Mouse (Mus musculus) cortical plate, adult 2 months (tissue): ENCODE measurements at regions not wholly inside any gene's neighbourhood (a gene's known extent, or its start where the extent isn't known, plus 50 kb on each side); places are given as distances from the start of the nearest gene placed in this dataset.

Experiments used
- H3K27ac ChIP-seq: fragments of 200-500 bp; 2 replicates; pipeline ENCODE4 v1.5.1; 2012; ENCODE audit warnings: low read length, control low read depth, inconsistent platforms; ENCODE audit not compliant: insufficient read depth
- H3K4me1 ChIP-seq: fragments of 200-500 bp; 2 replicates; pipeline ENCODE4 v1.6.1; 2011; ENCODE audit warnings: low read length; ENCODE audit not compliant: control insufficient read depth, insufficient read depth
- H3K4me3 ChIP-seq: fragments of 200-500 bp; 2 replicates; pipeline ENCODE4 v1.5.1; 2011; ENCODE audit warnings: mild to moderate bottlenecking, low read length, control low read depth; ENCODE audit not compliant: insufficient read depth
- CTCF ChIP-seq: fragments of 200-500 bp; IDR thresholded peaks from 2 replicates; pipeline ENCODE4 v1.5.1; 2011; ENCODE audit warnings: mild to moderate bottlenecking, control low read depth, low read length; ENCODE audit not compliant: insufficient read depth; ENCODE audit errors: extremely low read depth
- POLR2A ChIP-seq: fragments of 200-500 bp; IDR thresholded peaks from 2 replicates; pipeline ENCODE4 v1.6.1; 2011; ENCODE audit warnings: mild to moderate bottlenecking, low read length, control low read depth; ENCODE audit not compliant: insufficient read depth; ENCODE audit errors: extremely low read depth

GRCm38 (mm10) chr2:59406976-59407375, 77.5 kb upstream of the Dapl1 start:
- no peaks in the 10 kb centered on the region for H3K4me1 ChIP-seq
- TF ChIP-seq CTCF (no peak), POLR2A (no peak)
- H3K27ac ChIP-seq = peak overlapping the region; percentile 80
- no peak overlapping the region for H3K4me3 ChIP-seq

- TF ChIP-seq CTCF = no peak
- TF ChIP-seq POLR2A = no peak
- Histone ChIP-seq H3K4me3 (no peak overlapping the region), H3K4me1 (no peaks in the 10 kb centered on the region), H3K27ac (peak overlapping the region; percentile 80)
These were observed 76.9 kb upstream of the Dapl1 start for GRCm38 (mm10) chr2:59407512-59407988.

GRCm38 (mm10) chr2:59408040-59408587, 76.3 kb upstream of the Dapl1 start:
- no peak overlapping the region for H3K4me3 ChIP-seq
- TF ChIP-seq POLR2A = no peak
- TF ChIP-seq CTCF = no peak
- no peaks in the 10 kb centered on the region for H3K4me1 ChIP-seq
- peak overlapping the region; percentile 80 for H3K27ac ChIP-seq

- Histone ChIP-seq H3K27ac (no peak overlapping the region), H3K4me1 (no peaks in the 10 kb centered on the region), H3K4me3 (no peak overlapping the region)
- TF ChIP-seq POLR2A (no peak), CTCF (no peak)
These were observed 69.8 kb upstream of the Dapl1 start for GRCm38 (mm10) chr2:59414612-59415011.

GRCm38 (mm10) chr2:59416491-59417195, 67.8 kb upstream of the Dapl1 start:
- no peak for TF ChIP-seq CTCF
- no peak for TF ChIP-seq POLR2A
- H3K27ac ChIP-seq = no peak overlapping the region
- no peaks in the 10 kb centered on the region for H3K4me1 ChIP-seq
- H3K4me3 ChIP-seq = no peak overlapping the region

GRCm38 (mm10) chr2:59417384-59417955, 67.0 kb upstream of the Dapl1 start:
- Histone ChIP-seq H3K4me1 (no peaks in the 10 kb centered on the region), H3K27ac (no peak overlapping the region; the same call in 1 of the 2 replicates), H3K4me3 (no peak overlapping the region)
- no peak for TF ChIP-seq CTCF
- no peak for TF ChIP-seq POLR2A

- no peak overlapping the region for H3K27ac ChIP-seq
- TF ChIP-seq POLR2A = no peak
- no peak for TF ChIP-seq CTCF
- no peak overlapping the region for H3K4me3 ChIP-seq
- H3K4me1 ChIP-seq = no peaks in the 10 kb centered on the region
These were observed 64.0 kb upstream of the Dapl1 start for GRCm38 (mm10) chr2:59420496-59420895.

GRCm38 (mm10) chr2:59422291-59423242, 61.9 kb upstream of the Dapl1 start:
- Histone ChIP-seq H3K4me3 (no peak overlapping the region), H3K27ac (no peak overlapping the region), H3K4me1 (no peaks in the 10 kb centered on the region)
- TF ChIP-seq POLR2A = no peak
- no peak for TF ChIP-seq CTCF

- H3K4me3 ChIP-seq = no peak overlapping the region
- no peak for TF ChIP-seq CTCF
- no peak for TF ChIP-seq POLR2A
- H3K27ac ChIP-seq = no peak overlapping the region
- H3K4me1 ChIP-seq = no peaks in the 10 kb centered on the region
These were observed 60.2 kb upstream of the Dapl1 start for GRCm38 (mm10) chr2:59424205-59424604.

- peak; percentile 79 for TF ChIP-seq CTCF
- TF ChIP-seq POLR2A = no peak
- no peaks in the 10 kb centered on the region for H3K4me1 ChIP-seq
- no peak overlapping the region for H3K27ac ChIP-seq
- H3K4me3 ChIP-seq = no peak overlapping the region
These were observed 59.7 kb upstream of the Dapl1 start for GRCm38 (mm10) chr2:59424729-59425128.
